Mouse (Mus musculus) thymus, adult 2 months (tissue): ENCODE measurements around the gene Ccdc9.
"Not testable (repeated sequence)": the region's sequence is repeated elsewhere in the genome, so short reads cannot be mapped to it uniquely, and the experiment has no call there.

ENCODE experiments used
- CTCF ChIP-seq: fragments of 200-500 bp; IDR thresholded peaks from 2 replicates; pipeline ENCODE4 v1.5.1; 2012; ENCODE audit warnings: mild to moderate bottlenecking, control low read depth, low read length, moderate library complexity, borderline replicate concordance; ENCODE audit not compliant: control insufficient read depth, poor library complexity, insufficient read depth; ENCODE audit errors: extremely low read depth
- POLR2A ChIP-seq: fragments of 200-500 bp; IDR thresholded peaks from 2 replicates; pipeline ENCODE4 v1.6.1; 2012; ENCODE audit warnings: mild to moderate bottlenecking, low read length, control low read depth, moderate library complexity; ENCODE audit not compliant: control insufficient read depth, poor library complexity, insufficient read depth; ENCODE audit errors: extremely low read depth

GRCm38 (mm10) chr7:16255963-16256362 is 30.6 kb downstream of the Ccdc9 start:
- not testable (repeated sequence) for TF ChIP-seq CTCF, POLR2A
